Mouse (Mus musculus): ENCODE results near the gene Fars2. TPM values are rescaled to one million over a fixed set of nuclear protein-coding genes. Genes with fewer than 3 reads are reported as not detected.

Fars2 gene
- polyA plus RNA-seq, 1 experiment from 2014 or later, result 26.7 TPM

GRCm38 (mm10) chr13:36199288-36199687, 82.1 kb downstream of the Fars2 start:
- 88% methylated on average over 1 of the region's 1 CpGs for WGBS
- Histone ChIP-seq H3K9me3 (ENCODE audit: control insufficient read depth, low read length) (no peaks in the 10 kb centered on the region), H3K4me3 (ENCODE audit: low read depth, low read length) (no peak overlapping the region), H3K4me1 (ENCODE audit: control insufficient read depth, insufficient read depth, low read length) (no peaks in the 10 kb centered on the region), H3K36me3 (ENCODE audit: control insufficient read depth, insufficient read depth, low read length) (no peaks in the 10 kb centered on the region), H3K4me2 (ENCODE audit: low read depth, low read length) (no peak overlapping the region), H3K27ac (ENCODE audit: low read depth, low read length) (no peak overlapping the region), H3K9ac (replicated peaks; ENCODE audit: low read depth, low read length) (no peak overlapping the region), H3K27me3 (ENCODE audit: control insufficient read depth, insufficient read depth, low read length) (no peaks in the 10 kb centered on the region)
- no peak for ATAC-seq (ENCODE audit: low read depth)

DNA sequence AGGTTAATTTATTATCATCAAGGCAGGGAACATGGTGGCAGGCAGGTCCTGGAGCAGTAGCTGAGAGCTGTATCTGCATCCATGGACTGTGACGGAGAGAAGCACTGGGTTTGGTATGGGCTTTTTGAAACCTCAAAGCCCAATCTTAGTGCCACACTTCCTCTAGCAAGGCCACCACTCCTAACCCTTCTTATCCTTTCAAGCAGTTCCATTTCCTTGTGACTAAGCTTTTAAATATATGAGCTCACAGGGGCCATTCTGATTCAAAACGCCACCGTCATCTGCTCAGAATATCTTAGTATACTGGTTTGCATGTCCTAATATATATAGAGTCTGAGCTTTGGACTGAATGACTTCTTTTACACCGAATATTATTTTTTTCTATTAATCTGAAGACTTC, 83.2 kb downstream of the Fars2 start:
- no peak for ATAC-seq (ENCODE audit: low read depth)
- Histone ChIP-seq H3K4me2 (ENCODE audit: low read depth, low read length) (no peak overlapping the region), H3K4me1 (ENCODE audit: control insufficient read depth, insufficient read depth, low read length) (no peaks in the 10 kb centered on the region), H3K27me3 (ENCODE audit: control insufficient read depth, insufficient read depth, low read length) (no peaks in the 10 kb centered on the region), H3K4me3 (ENCODE audit: low read depth, low read length) (no peak overlapping the region), H3K36me3 (ENCODE audit: control insufficient read depth, insufficient read depth, low read length) (no peaks in the 10 kb centered on the region), H3K27ac (ENCODE audit: low read depth, low read length) (no peak overlapping the region), H3K9me3 (ENCODE audit: control insufficient read depth, low read length) (no peaks in the 10 kb centered on the region), H3K9ac (replicated peaks; ENCODE audit: low read depth, low read length) (no peak overlapping the region)
- WGBS, result 87% methylated on average over 4 of the region's 4 CpGs

- ATAC-seq (ENCODE audit: low read depth), result no peak
- no peaks in the 10 kb centered on the region for H3K27me3 ChIP-seq (ENCODE audit: control insufficient read depth, insufficient read depth, low read length)
- H3K36me3 ChIP-seq (ENCODE audit: control insufficient read depth, insufficient read depth, low read length), result no peaks in the 10 kb centered on the region
- H3K27ac ChIP-seq (ENCODE audit: low read depth, low read length), result no peak overlapping the region
- no peak overlapping the region for H3K4me2 ChIP-seq (ENCODE audit: low read depth, low read length)
- H3K9me3 ChIP-seq (ENCODE audit: control insufficient read depth, low read length), result no peaks in the 10 kb centered on the region
- no peak overlapping the region for H3K4me3 ChIP-seq (ENCODE audit: low read depth, low read length)
- WGBS, result 86% methylated on average over 2 of the region's 2 CpGs
- no peaks in the 10 kb centered on the region for H3K4me1 ChIP-seq (ENCODE audit: control insufficient read depth, insufficient read depth, low read length)
- H3K9ac ChIP-seq (replicated peaks; ENCODE audit: low read depth, low read length), result no peak overlapping the region
These were observed 85.3 kb downstream of the Fars2 start for GRCm38 (mm10) chr13:36202496-36202895.

GRCm38 (mm10) chr13:36203014-36203413, 85.8 kb downstream of the Fars2 start:
- 91% methylated on average over 6 of the region's 6 CpGs for WGBS
- no peak overlapping the region for H3K27ac ChIP-seq (ENCODE audit: low read depth, low read length)
- H3K4me1 ChIP-seq (ENCODE audit: control insufficient read depth, insufficient read depth, low read length), result no peaks in the 10 kb centered on the region
- no peak overlapping the region for H3K9ac ChIP-seq (replicated peaks; ENCODE audit: low read depth, low read length)
- no peak overlapping the region for H3K4me3 ChIP-seq (ENCODE audit: low read depth, low read length)
- H3K4me2 ChIP-seq (ENCODE audit: low read depth, low read length), result no peak overlapping the region
- no peaks in the 10 kb centered on the region for H3K9me3 ChIP-seq (ENCODE audit: control insufficient read depth, low read length)
- no peaks in the 10 kb centered on the region for H3K27me3 ChIP-seq (ENCODE audit: control insufficient read depth, insufficient read depth, low read length)
- ATAC-seq (ENCODE audit: low read depth), result no peak
- no peaks in the 10 kb centered on the region for H3K36me3 ChIP-seq (ENCODE audit: control insufficient read depth, insufficient read depth, low read length)

DNA sequence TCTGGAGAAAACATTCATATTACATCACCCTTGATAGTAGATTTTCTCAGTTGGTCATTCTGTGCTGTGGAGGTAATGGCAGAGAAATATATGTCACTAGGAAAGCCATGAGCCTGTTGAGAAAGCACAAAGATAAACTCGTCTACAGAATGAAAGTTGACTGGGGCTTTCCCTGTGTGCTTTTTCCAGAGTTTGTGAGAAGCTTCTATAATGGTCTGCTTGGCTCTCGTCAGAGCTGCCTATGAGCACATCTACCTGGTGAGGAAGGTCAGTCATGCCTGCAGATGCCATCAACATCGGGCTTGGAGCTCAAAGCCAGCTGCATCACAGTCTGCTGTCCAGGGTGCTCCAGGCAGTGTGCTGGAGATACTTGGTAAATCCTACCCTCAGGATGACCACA, 87.1 kb downstream of the Fars2 start:
- 91% methylated on average over 3 of the region's 3 CpGs for WGBS
- no peak overlapping the region for H3K9ac ChIP-seq (replicated peaks; ENCODE audit: low read depth, low read length)
- H3K4me3 ChIP-seq (ENCODE audit: low read depth, low read length), result no peak overlapping the region
- no peaks in the 10 kb centered on the region for H3K36me3 ChIP-seq (ENCODE audit: control insufficient read depth, insufficient read depth, low read length)
- H3K27ac ChIP-seq (ENCODE audit: low read depth, low read length), result no peak overlapping the region
- ATAC-seq (ENCODE audit: low read depth), result no peak
- H3K4me1 ChIP-seq (ENCODE audit: control insufficient read depth, insufficient read depth, low read length), result no peaks in the 10 kb centered on the region
- no peaks in the 10 kb centered on the region for H3K27me3 ChIP-seq (ENCODE audit: control insufficient read depth, insufficient read depth, low read length)
- H3K4me2 ChIP-seq (ENCODE audit: low read depth, low read length), result no peak overlapping the region
- H3K9me3 ChIP-seq (ENCODE audit: control insufficient read depth, low read length), result no peaks in the 10 kb centered on the region

DNA sequence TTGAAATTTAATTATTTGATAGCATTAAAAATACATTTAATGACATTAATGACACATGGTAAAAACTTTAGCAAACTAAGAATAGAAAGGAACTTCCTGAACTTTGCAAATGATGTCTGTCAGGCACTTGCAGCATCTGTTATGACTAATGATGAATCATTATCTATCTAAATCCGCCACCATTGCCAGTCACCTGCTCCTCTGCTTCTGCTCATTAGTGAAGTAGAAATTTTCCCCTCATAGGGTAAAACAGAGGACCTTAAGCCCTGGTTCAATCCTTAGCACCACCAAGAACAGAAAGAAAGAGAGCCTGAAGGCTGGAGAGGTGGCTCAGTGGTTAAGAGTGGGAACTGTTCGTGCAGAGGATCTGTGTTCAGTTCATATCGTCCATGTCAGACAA, 93.8 kb downstream of the Fars2 start:
- no peaks in the 10 kb centered on the region for H3K36me3 ChIP-seq (ENCODE audit: control insufficient read depth, insufficient read depth, low read length)
- no peak overlapping the region for H3K4me3 ChIP-seq (ENCODE audit: low read depth, low read length)
- no peak overlapping the region for H3K4me2 ChIP-seq (ENCODE audit: low read depth, low read length)
- no peaks in the 10 kb centered on the region for H3K9me3 ChIP-seq (ENCODE audit: control insufficient read depth, low read length)
- H3K27me3 ChIP-seq (ENCODE audit: control insufficient read depth, insufficient read depth, low read length), result no peaks in the 10 kb centered on the region
- no peak for ATAC-seq (ENCODE audit: low read depth)
- H3K27ac ChIP-seq (ENCODE audit: low read depth, low read length), result no peak overlapping the region
- no peaks in the 10 kb centered on the region for H3K4me1 ChIP-seq (ENCODE audit: control insufficient read depth, insufficient read depth, low read length)
- no peak overlapping the region for H3K9ac ChIP-seq (replicated peaks; ENCODE audit: low read depth, low read length)
- 87% methylated on average over 3 of the region's 3 CpGs for WGBS

GRCm38 (mm10) chr13:36214056-36214455, 96.8 kb downstream of the Fars2 start:
- Histone ChIP-seq H3K27me3 (ENCODE audit: control insufficient read depth, insufficient read depth, low read length) (no peaks in the 10 kb centered on the region), H3K4me3 (ENCODE audit: low read depth, low read length) (no peak overlapping the region), H3K4me2 (ENCODE audit: low read depth, low read length) (no peak overlapping the region), H3K4me1 (ENCODE audit: control insufficient read depth, insufficient read depth, low read length) (no peaks in the 10 kb centered on the region), H3K36me3 (ENCODE audit: control insufficient read depth, insufficient read depth, low read length) (no peaks in the 10 kb centered on the region), H3K27ac (ENCODE audit: low read depth, low read length) (no peak overlapping the region), H3K9ac (replicated peaks; ENCODE audit: low read depth, low read length) (no peak overlapping the region), H3K9me3 (ENCODE audit: control insufficient read depth, low read length) (no peaks in the 10 kb centered on the region)
- 89% methylated on average over 4 of the region's 4 CpGs for WGBS
- no peak for ATAC-seq (ENCODE audit: low read depth)

- H3K27ac ChIP-seq (ENCODE audit: low read depth, low read length), result no peak overlapping the region
- 89% methylated on average over 3 of the region's 3 CpGs for WGBS
- H3K36me3 ChIP-seq (ENCODE audit: control insufficient read depth, insufficient read depth, low read length), result no peaks in the 10 kb centered on the region
- H3K9ac ChIP-seq (replicated peaks; ENCODE audit: low read depth, low read length), result no peak overlapping the region
- no peak overlapping the region for H3K4me2 ChIP-seq (ENCODE audit: low read depth, low read length)
- no peaks in the 10 kb centered on the region for H3K9me3 ChIP-seq (ENCODE audit: control insufficient read depth, low read length)
- no peaks in the 10 kb centered on the region for H3K4me1 ChIP-seq (ENCODE audit: control insufficient read depth, insufficient read depth, low read length)
- no peak overlapping the region for H3K4me3 ChIP-seq (ENCODE audit: low read depth, low read length)
- ATAC-seq (ENCODE audit: low read depth), result no peak
- no peaks in the 10 kb centered on the region for H3K27me3 ChIP-seq (ENCODE audit: control insufficient read depth, insufficient read depth, low read length)
These were observed 98.8 kb downstream of the Fars2 start for GRCm38 (mm10) chr13:36216005-36216404.

DNA sequence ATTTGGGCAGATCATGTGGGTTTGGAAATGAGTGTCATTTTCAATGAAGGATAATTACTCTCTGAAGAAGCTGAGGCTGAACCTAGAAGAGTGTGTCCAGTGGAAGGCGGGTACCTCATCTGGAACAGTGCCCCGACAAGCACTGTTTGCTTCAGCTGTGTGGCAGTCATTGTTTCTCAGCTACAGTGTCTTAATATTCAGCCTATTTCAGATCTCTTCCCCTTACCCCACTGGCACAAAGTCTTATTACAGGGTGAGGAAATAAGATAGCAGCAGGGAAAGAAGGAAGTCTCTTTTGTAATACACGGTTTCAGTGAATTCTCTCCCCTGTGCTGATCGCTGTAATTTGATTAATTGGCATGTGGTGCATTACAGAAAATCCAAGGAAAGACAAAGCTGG, 101.1 kb downstream of the Fars2 start:
- ATAC-seq (ENCODE audit: low read depth), result no peak
- H3K27ac ChIP-seq (ENCODE audit: low read depth, low read length), result no peak overlapping the region
- no peak overlapping the region for H3K4me3 ChIP-seq (ENCODE audit: low read depth, low read length)
- H3K36me3 ChIP-seq (ENCODE audit: control insufficient read depth, insufficient read depth, low read length), result no peaks in the 10 kb centered on the region
- H3K9ac ChIP-seq (replicated peaks; ENCODE audit: low read depth, low read length), result no peak overlapping the region
- 55% methylated on average over 4 of the region's 4 CpGs for WGBS
- H3K9me3 ChIP-seq (ENCODE audit: control insufficient read depth, low read length), result no peaks in the 10 kb centered on the region
- no peaks in the 10 kb centered on the region for H3K4me1 ChIP-seq (ENCODE audit: control insufficient read depth, insufficient read depth, low read length)
- H3K4me2 ChIP-seq (ENCODE audit: low read depth, low read length), result no peak overlapping the region
- H3K27me3 ChIP-seq (ENCODE audit: control insufficient read depth, insufficient read depth, low read length), result no peaks in the 10 kb centered on the region

GRCm38 (mm10) chr13:36219506-36219905, 102.3 kb downstream of the Fars2 start:
- ATAC-seq (ENCODE audit: low read depth), result no peak
- no peaks in the 10 kb centered on the region for H3K9me3 ChIP-seq (ENCODE audit: control insufficient read depth, low read length)
- H3K27ac ChIP-seq (ENCODE audit: low read depth, low read length), result no peak overlapping the region
- no peaks in the 10 kb centered on the region for H3K4me1 ChIP-seq (ENCODE audit: control insufficient read depth, insufficient read depth, low read length)
- WGBS, result 95% methylated on average over 5 of the region's 5 CpGs
- H3K36me3 ChIP-seq (ENCODE audit: control insufficient read depth, insufficient read depth, low read length), result no peaks in the 10 kb centered on the region
- no peak overlapping the region for H3K9ac ChIP-seq (replicated peaks; ENCODE audit: low read depth, low read length)
- no peak overlapping the region for H3K4me3 ChIP-seq (ENCODE audit: low read depth, low read length)
- H3K4me2 ChIP-seq (ENCODE audit: low read depth, low read length), result no peak overlapping the region
- H3K27me3 ChIP-seq (ENCODE audit: control insufficient read depth, insufficient read depth, low read length), result no peaks in the 10 kb centered on the region

Measured in neural tube, embryonic 14.5 days (tissue).